Mouse (Mus musculus) urinary bladder, postnatal 36 days (tissue): ENCODE measurements around the gene Olfr237-ps1.
"Not testable (repeated sequence)": the region's sequence is repeated elsewhere in the genome, so short reads cannot be mapped to it uniquely, and the experiment has no call there.

Experiments used
- DNase-seq, 2 experiments: peaks; one replicate each; pipeline ENCODE4 v3.0.0; 2022; ENCODE audit warnings: low spot score in 2 of 2, mixed read lengths in 1 of 2

The Olfr237-ps1 gene

GRCm38 (mm10) chr6:43146267-43146666 is at the start of gene Olfr237-ps1:
Gene Olfr237-ps1 (plus strand): TSS chr6:43146567.
- DNase-seq: not testable (repeated sequence)

- DNase-seq: not testable (repeated sequence)
Measured at GRCm38 (mm10) chr6:43106069-43106468, 40.3 kb upstream of the Olfr237-ps1 start, which contains the start of gene Olfr441. Gene Olfr441 (plus strand): TSS chr6:43106369.

GRCm38 (mm10) chr6:43159502-43159901 is 13.1 kb downstream of the Olfr237-ps1 start:
- no peak for DNase-seq

GRCm38 (mm10) chr6:43162982-43163381 is 16.6 kb downstream of the Olfr237-ps1 start, which contains the start of gene Olfr437:
Gene Olfr437 (plus strand): TSS chr6:43163282.
- DNase-seq: no peak

GRCm38 (mm10) chr6:43167246-43167645 is 20.9 kb downstream of the Olfr237-ps1 start:
- DNase-seq: no peak

GRCm38 (mm10) chr6:43171840-43172239 is 25.5 kb downstream of the Olfr237-ps1 start, which contains the start of gene Olfr13:
Gene Olfr13 (plus strand): TSS chr6:43172140.
- no peak for DNase-seq

GRCm38 (mm10) chr6:43178129-43178528 is 31.8 kb downstream of the Olfr237-ps1 start:
- DNase-seq: no peak

GRCm38 (mm10) chr6:43178584-43179501 is 32.5 kb downstream of the Olfr237-ps1 start:
- no peak for DNase-seq

- DNase-seq: no peak
Measured at GRCm38 (mm10) chr6:43190986-43191385, 44.6 kb downstream of the Olfr237-ps1 start.

GRCm38 (mm10) chr6:43196781-43197180 is 50.4 kb downstream of the Olfr237-ps1 start, which contains the start of gene Olfr435:
Gene Olfr435 (plus strand): TSS chr6:43197146.
- no peak for DNase-seq

GRCm38 (mm10) chr6:43198094-43198493 is 51.7 kb downstream of the Olfr237-ps1 start:
- no peak for DNase-seq

- DNase-seq: no peak
Measured at GRCm38 (mm10) chr6:43202786-43203185, 56.4 kb downstream of the Olfr237-ps1 start.

- DNase-seq: no peak
Measured at GRCm38 (mm10) chr6:43205355-43205754, 59.0 kb downstream of the Olfr237-ps1 start.
